Mouse (Mus musculus) testis, adult 2 months (tissue): Measurements from ENCODE around the gene Chst11. TPM values are rescaled to one million over a fixed set of nuclear protein-coding genes. Genes with fewer than 3 reads are reported as not detected.
A peak's percentile ranks its signal among the peaks of the same experiment; 100 is the strongest.

Experiments used
- H3K27ac ChIP-seq: fragments of 200-500 bp; 2 replicates; pipeline ENCODE4 v1.5.1; 2012; ENCODE audit warnings: low read depth, low read length; ENCODE audit not compliant: control insufficient read depth, insufficient read depth
- H3K27me3 ChIP-seq: fragments of 200-500 bp; 2 replicates; pipeline ENCODE4 v1.6.1; 2012; ENCODE audit warnings: mild to moderate bottlenecking, low read length, moderate library complexity; ENCODE audit not compliant: control insufficient read depth, insufficient read depth
- H3K36me3 ChIP-seq: fragments of 200-500 bp; 2 replicates; pipeline ENCODE4 v1.6.1; 2012; ENCODE audit warnings: mild to moderate bottlenecking, low read length; ENCODE audit not compliant: control insufficient read depth, insufficient read depth
- H3K4me1 ChIP-seq: fragments of 200-500 bp; 2 replicates; pipeline ENCODE4 v1.6.1; 2012; ENCODE audit warnings: low read length; ENCODE audit not compliant: control insufficient read depth, insufficient read depth
- H3K4me3 ChIP-seq: fragments of 200-500 bp; 2 replicates; pipeline ENCODE4 v1.5.1; 2012; ENCODE audit warnings: low read depth, mild to moderate bottlenecking, low read length, moderate library complexity, mixed read lengths; ENCODE audit not compliant: control insufficient read depth
- CTCF ChIP-seq: fragments of 200-500 bp; IDR thresholded peaks from 2 replicates; pipeline ENCODE4 v1.5.1; 2012; ENCODE audit warnings: low read depth, mild to moderate bottlenecking, inconsistent platforms, low read length, moderate library complexity; ENCODE audit not compliant: control insufficient read depth, insufficient read depth, insufficient replicate concordance
- POLR2A ChIP-seq: fragments of 200-500 bp; IDR thresholded peaks from 2 replicates; pipeline ENCODE4 v1.6.1; 2012; ENCODE audit warnings: low read depth, mild to moderate bottlenecking, inconsistent platforms, low read length, moderate library complexity; ENCODE audit not compliant: control insufficient read depth
- polyA plus RNA-seq: library from polyadenylated mRNA; depleted of rRNA; stranded (reverse); fragments of >200 nt; gene quantifications from 2 replicates; pipeline ENCODE4 v1.2.3, GENCODE M21; 2012

Gene Chst11
- polyA plus RNA-seq, 1 experiment = 0.67 TPM

- no peaks in the 10 kb centered on the region for H3K36me3 ChIP-seq
- TF ChIP-seq CTCF = no peak
- no peak for TF ChIP-seq POLR2A
- no peaks in the 10 kb centered on the region for H3K27me3 ChIP-seq
- no peaks in the 10 kb centered on the region for H3K4me1 ChIP-seq
- no peak overlapping the region for H3K27ac ChIP-seq
- H3K4me3 ChIP-seq = peak overlapping the region; percentile 63
Observed at GRCm38 (mm10) chr10:82962018-82962417, 23.3 kb upstream of the Chst11 start.

GRCm38 (mm10) chr10:82962472-82963020 lies 22.8 kb upstream of the Chst11 start:
- H3K4me3 ChIP-seq = peak overlapping the region; percentile 6; the same call in 1 of the 2 replicates
- H3K36me3 ChIP-seq = no peaks in the 10 kb centered on the region
- H3K4me1 ChIP-seq = no peaks in the 10 kb centered on the region
- H3K27me3 ChIP-seq = no peaks in the 10 kb centered on the region
- TF ChIP-seq POLR2A (no peak), CTCF (no peak)
- no peak overlapping the region for H3K27ac ChIP-seq

- TF ChIP-seq POLR2A (no peak), CTCF (no peak)
- H3K4me3 ChIP-seq = no peak overlapping the region
- H3K27ac ChIP-seq = no peak overlapping the region
- H3K36me3 ChIP-seq = no peaks in the 10 kb centered on the region
- no peaks in the 10 kb centered on the region for H3K27me3 ChIP-seq
- H3K4me1 ChIP-seq = no peaks in the 10 kb centered on the region
Observed at GRCm38 (mm10) chr10:82964491-82964890, 20.8 kb upstream of the Chst11 start.

GRCm38 (mm10) chr10:82966672-82967071 lies 18.6 kb upstream of the Chst11 start:
- TF ChIP-seq CTCF (no peak), POLR2A (no peak)

GRCm38 (mm10) chr10:82969612-82970011 lies 15.7 kb upstream of the Chst11 start:
- peaks cover 9% of the 10 kb centered on the region for H3K4me1 ChIP-seq
- TF ChIP-seq CTCF = no peak
- no peak for TF ChIP-seq POLR2A
- H3K27ac ChIP-seq = no peak overlapping the region
- H3K4me3 ChIP-seq = no peak overlapping the region
- H3K36me3 ChIP-seq = no peaks in the 10 kb centered on the region
- H3K27me3 ChIP-seq = no peaks in the 10 kb centered on the region

More at GRCm38 (mm10) chr10:82966672-82967071, 18.6 kb upstream of the Chst11 start:
- Histone ChIP-seq H3K4me3 (no peak overlapping the region), H3K4me1 (no peaks in the 10 kb centered on the region), H3K27me3 (no peaks in the 10 kb centered on the region), H3K36me3 (no peaks in the 10 kb centered on the region), H3K27ac (no peak overlapping the region)

GRCm38 (mm10) chr10:82971549-82971948 lies 13.7 kb upstream of the Chst11 start:
- Histone ChIP-seq H3K27ac (no peak overlapping the region), H3K4me3 (no peak overlapping the region), H3K36me3 (no peaks in the 10 kb centered on the region), H3K4me1 (peaks cover 18% of the 10 kb centered on the region), H3K27me3 (no peaks in the 10 kb centered on the region)
- TF ChIP-seq CTCF (no peak), POLR2A (no peak)

GRCm38 (mm10) chr10:82974201-82974600 lies 11.1 kb upstream of the Chst11 start:
- Histone ChIP-seq H3K27me3 (no peaks in the 10 kb centered on the region), H3K4me3 (no peak overlapping the region), H3K27ac (peak overlapping the region; percentile 15; the same call in 1 of the 2 replicates), H3K4me1 (peaks cover 18% of the 10 kb centered on the region), H3K36me3 (no peaks in the 10 kb centered on the region)
- TF ChIP-seq CTCF (no peak), POLR2A (no peak)
